Mouse (Mus musculus) midbrain, postnatal 0 days (tissue): ENCODE results near the gene Cdkn2d. TPM values are rescaled to one million over a fixed set of nuclear protein-coding genes. Genes with fewer than 3 reads are reported as not detected.
A peak's percentile ranks its signal among the peaks of the same experiment; 100 is the strongest.

Experiments
- ATAC-seq: fragments of 200-750 bp; cut with Nextera tagmentation; 2 replicates; pipeline ENCODE4 v1.8.0; 2017; ENCODE audit warnings: moderate number of reproducible peaks, mild to moderate bottlenecking, moderate TSS enrichment, moderate library complexity; ENCODE audit not compliant: low FRiP score
- DNase-seq: peaks from one replicate; pipeline ENCODE4 v3.0.0-alpha.2; 2015; ENCODE audit warnings: low spot score
- H3K27ac ChIP-seq: fragments of 300-500 bp; sonication (generic); 2 replicates; pipeline ENCODE4 v1.5.1; 2014; ENCODE audit warnings: low read depth, mild to moderate bottlenecking, low read length, mixed read lengths
- H3K27me3 ChIP-seq: fragments of 300-500 bp; sonication (generic); 2 replicates; pipeline ENCODE4 v1.6.1; 2014; ENCODE audit warnings: low read length, control low read depth, mixed read lengths; ENCODE audit not compliant: insufficient read depth
- H3K36me3 ChIP-seq: fragments of 300-500 bp; sonication (generic); 2 replicates; pipeline ENCODE4 v1.6.1; 2014; ENCODE audit warnings: low read length, control low read depth, mixed read lengths; ENCODE audit not compliant: insufficient read depth
- H3K4me1 ChIP-seq: fragments of 300-500 bp; sonication (generic); 2 replicates; pipeline ENCODE4 v1.6.1; 2014; ENCODE audit warnings: mild to moderate bottlenecking, control low read depth, antibody characterized with exemption, low read length, mixed read lengths; ENCODE audit not compliant: insufficient read depth
- H3K4me2 ChIP-seq: fragments of 300-500 bp; sonication (generic); 2 replicates; pipeline ENCODE4 v1.6.1; 2014; ENCODE audit warnings: low read depth, mild to moderate bottlenecking, low read length, mixed read lengths; ENCODE audit not compliant: poor library complexity, severe bottlenecking
- H3K4me3 ChIP-seq: fragments of 300-500 bp; sonication (generic); 2 replicates; pipeline ENCODE4 v1.5.1; 2014; ENCODE audit warnings: low read depth, mild to moderate bottlenecking, low read length, moderate library complexity
- H3K9ac ChIP-seq: fragments of 300-500 bp; sonication (generic); replicated peaks from 2 replicates; pipeline ENCODE4 v1.6.1; 2014; ENCODE audit warnings: mild to moderate bottlenecking, low read length, moderate library complexity, mixed read lengths; ENCODE audit not compliant: poor library complexity, severe bottlenecking
- H3K9me3 ChIP-seq: fragments of 300-500 bp; sonication (generic); 2 replicates; pipeline ENCODE4 v1.6.1; 2016; ENCODE audit warnings: low read length, control low read depth
- CTCF ChIP-seq: IDR thresholded peaks from 2 replicates; pipeline ENCODE4 v1.5.1; 2016; ENCODE audit warnings: antibody characterized with exemption, mild to moderate bottlenecking
- WGBS: fragments of 180-500 bp; shearing (Covaris S2); extraction: QIAGEN DNeasy Blood & Tissue Kit; methylation state at CpG from one replicate; pipeline ENCODE4 v1.1.7; 2014; 5-methylcytosine and 5-hydroxymethylcytosine counted together
- polyA plus RNA-seq: library from polyadenylated mRNA; unstranded; fragments of >200 nt; fragmentation: Nextera tagmentation; extraction: Ambion mirVana; gene quantifications from 2 replicates; pipeline ENCODE4 v1.2.1, GENCODE M21; 2015
- total RNA-seq: library from RNA; depleted of rRNA; stranded (reverse); fragments of >200 nt; gene quantifications from 2 replicates; pipeline ENCODE4 v1.2.3, GENCODE M21; 2014; rRNA removed

Cdkn2d gene
- total RNA-seq (93.4 and 126 TPM in 2 replicates), polyA plus RNA-seq (141 and 146 TPM in 2 replicates)

GRCm38 (mm10) chr9:21291022-21291787, at the start of gene Cdkn2d:
Gene Cdkn2d (minus strand): TSS chr9:21291407.
- DNase-seq (peak; percentile 100), ATAC-seq (peak; percentile 95)
- H3K9me3 ChIP-seq: no peaks in the 10 kb centered on the region
- peak within 1 kb of the TSS; percentile 59 for H3K4me2 ChIP-seq
- no peaks in the 10 kb centered on the region for H3K27me3 ChIP-seq
- WGBS: 0% methylated on average over 44 of the region's 51 CpGs
- TF ChIP-seq CTCF: peak; percentile 67
- H3K9ac ChIP-seq: peak within 1 kb of the TSS; percentile 89
- H3K36me3 ChIP-seq: no peaks in the 10 kb centered on the region
- H3K4me3 ChIP-seq: peak within 1 kb of the TSS; percentile 81
- H3K4me1 ChIP-seq: peaks cover 19% of the 10 kb centered on the region; the same call in 1 of the 2 replicates
- H3K27ac ChIP-seq: peak within 1 kb of the TSS; percentile 85

- TF ChIP-seq CTCF: no peak
- H3K4me3 ChIP-seq: no peak overlapping the region
- WGBS: 90% methylated on average over 4 of the region's 4 CpGs
- DNase-seq: no peak
- no peaks in the 10 kb centered on the region for H3K9me3 ChIP-seq
- H3K4me1 ChIP-seq: no peaks in the 10 kb centered on the region
- peaks cover 34% of the 10 kb centered on the region for H3K36me3 ChIP-seq
- H3K9ac ChIP-seq: no peak overlapping the region
- no peak overlapping the region for H3K4me2 ChIP-seq
- no peak for ATAC-seq
- H3K27me3 ChIP-seq: no peaks in the 10 kb centered on the region
- H3K27ac ChIP-seq: no peak overlapping the region
Observed at GRCm38 (mm10) chr9:21340411-21340810, 49.2 kb upstream of the Cdkn2d start.

GRCm38 (mm10) chr9:21337652-21338051, 46.4 kb upstream of the Cdkn2d start:
- Histone ChIP-seq H3K27me3 (no peaks in the 10 kb centered on the region), H3K4me2 (no peak overlapping the region), H3K4me1 (no peaks in the 10 kb centered on the region), H3K9me3 (no peaks in the 10 kb centered on the region), H3K4me3 (no peak overlapping the region), H3K27ac (no peak overlapping the region), H3K9ac (no peak overlapping the region), H3K36me3 (peaks cover 15% of the 10 kb centered on the region; the same call in 1 of the 2 replicates)
- 20% methylated on average over 20 of the region's 20 CpGs for WGBS
- ATAC-seq (no peak), DNase-seq (no peak)
- no peak for TF ChIP-seq CTCF

- TF ChIP-seq CTCF: no peak
- Histone ChIP-seq H3K9me3 (no peaks in the 10 kb centered on the region), H3K4me1 (no peaks in the 10 kb centered on the region), H3K27me3 (no peaks in the 10 kb centered on the region), H3K9ac (no peak overlapping the region), H3K27ac (no peak overlapping the region), H3K4me3 (no peak overlapping the region), H3K4me2 (no peak overlapping the region), H3K36me3 (0 out of 2 replicates have a peak, but pooled peaks cover 6% of the 10 kb centered on the region)
- ATAC-seq (no peak), DNase-seq (no peak)
- WGBS: 81% methylated on average over 8 of the region's 8 CpGs
Observed at GRCm38 (mm10) chr9:21336491-21336890, 45.3 kb upstream of the Cdkn2d start.

- Histone ChIP-seq H3K27ac (no peak overlapping the region), H3K4me2 (no peak overlapping the region), H3K4me1 (no peaks in the 10 kb centered on the region), H3K4me3 (no peak overlapping the region), H3K9ac (no peak overlapping the region), H3K27me3 (no peaks in the 10 kb centered on the region), H3K9me3 (no peaks in the 10 kb centered on the region), H3K36me3 (0 out of 2 replicates have a peak, but pooled peaks cover 2% of the 10 kb centered on the region)
- 78% methylated on average over 4 of the region's 4 CpGs for WGBS
- TF ChIP-seq CTCF: no peak
- DNase-seq (no peak), ATAC-seq (no peak)
Observed at GRCm38 (mm10) chr9:21335391-21335790, 44.2 kb upstream of the Cdkn2d start.

- no peak overlapping the region for H3K4me3 ChIP-seq
- H3K4me2 ChIP-seq: no peak overlapping the region
- no peaks in the 10 kb centered on the region for H3K27me3 ChIP-seq
- H3K9me3 ChIP-seq: no peaks in the 10 kb centered on the region
- no peak overlapping the region for H3K27ac ChIP-seq
- H3K36me3 ChIP-seq: no peaks in the 10 kb centered on the region
- no peaks in the 10 kb centered on the region for H3K4me1 ChIP-seq
- H3K9ac ChIP-seq: no peak overlapping the region
- no peak for ATAC-seq
- no peak for TF ChIP-seq CTCF
- DNase-seq: no peak
Observed at GRCm38 (mm10) chr9:21334747-21335146, 43.5 kb upstream of the Cdkn2d start.
